Mouse (Mus musculus) c-Kit-positive CD71-positive TER-119-positive erythroid progenitor cells, embryonic 14.5 days (primary cell): ENCODE results near the gene Jmjd1c.

Source experiments
- DNase-seq: peaks from one replicate; pipeline ENCODE4 v3.0.0-alpha.2; 2013; ENCODE audit warnings: low spot score

The Jmjd1c gene

DNA sequence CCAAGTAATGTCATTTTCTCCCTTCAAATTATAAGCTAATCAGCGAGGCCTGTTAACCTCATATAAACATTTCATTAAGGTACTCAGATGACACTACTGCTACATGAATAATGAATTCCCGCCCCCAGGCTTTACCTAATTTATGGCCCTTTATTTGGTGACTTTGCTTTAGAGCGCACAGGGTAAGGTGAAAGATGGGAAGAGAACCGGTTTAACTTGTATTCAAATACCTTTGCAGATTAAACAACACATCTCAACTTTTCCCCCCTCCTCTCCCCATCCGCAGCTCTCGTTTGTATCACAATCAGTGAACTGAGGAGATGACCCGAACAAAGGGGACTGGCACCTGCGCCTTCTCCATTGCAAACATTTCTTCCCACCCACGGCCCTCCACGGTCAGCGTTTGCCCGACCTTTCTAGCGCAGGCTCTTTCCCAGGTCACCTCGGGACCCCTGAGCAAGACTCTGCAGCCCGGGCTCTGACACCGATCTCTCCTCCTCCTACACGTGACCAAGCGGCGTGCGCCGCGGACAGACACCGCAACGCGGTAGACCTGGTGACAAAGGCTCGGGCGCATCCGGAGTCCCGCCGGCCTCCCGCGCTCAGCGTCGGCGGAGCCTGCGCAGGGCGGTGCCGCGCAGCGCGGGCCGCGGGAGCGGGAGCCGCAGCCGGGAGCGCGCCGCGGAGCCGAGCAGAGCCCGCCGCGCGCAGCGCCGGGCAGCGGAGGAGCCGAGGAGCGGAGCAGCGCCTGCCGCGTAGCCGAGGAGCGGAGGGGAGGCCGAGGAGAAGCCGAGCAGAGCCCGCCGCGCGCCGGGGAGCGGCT, at the start of gene Jmjd1c:
Gene Jmjd1c (plus strand): TSS at position 328 of the 823 bp plus-strand sequence.
- peak; percentile 49 for DNase-seq

DNA sequence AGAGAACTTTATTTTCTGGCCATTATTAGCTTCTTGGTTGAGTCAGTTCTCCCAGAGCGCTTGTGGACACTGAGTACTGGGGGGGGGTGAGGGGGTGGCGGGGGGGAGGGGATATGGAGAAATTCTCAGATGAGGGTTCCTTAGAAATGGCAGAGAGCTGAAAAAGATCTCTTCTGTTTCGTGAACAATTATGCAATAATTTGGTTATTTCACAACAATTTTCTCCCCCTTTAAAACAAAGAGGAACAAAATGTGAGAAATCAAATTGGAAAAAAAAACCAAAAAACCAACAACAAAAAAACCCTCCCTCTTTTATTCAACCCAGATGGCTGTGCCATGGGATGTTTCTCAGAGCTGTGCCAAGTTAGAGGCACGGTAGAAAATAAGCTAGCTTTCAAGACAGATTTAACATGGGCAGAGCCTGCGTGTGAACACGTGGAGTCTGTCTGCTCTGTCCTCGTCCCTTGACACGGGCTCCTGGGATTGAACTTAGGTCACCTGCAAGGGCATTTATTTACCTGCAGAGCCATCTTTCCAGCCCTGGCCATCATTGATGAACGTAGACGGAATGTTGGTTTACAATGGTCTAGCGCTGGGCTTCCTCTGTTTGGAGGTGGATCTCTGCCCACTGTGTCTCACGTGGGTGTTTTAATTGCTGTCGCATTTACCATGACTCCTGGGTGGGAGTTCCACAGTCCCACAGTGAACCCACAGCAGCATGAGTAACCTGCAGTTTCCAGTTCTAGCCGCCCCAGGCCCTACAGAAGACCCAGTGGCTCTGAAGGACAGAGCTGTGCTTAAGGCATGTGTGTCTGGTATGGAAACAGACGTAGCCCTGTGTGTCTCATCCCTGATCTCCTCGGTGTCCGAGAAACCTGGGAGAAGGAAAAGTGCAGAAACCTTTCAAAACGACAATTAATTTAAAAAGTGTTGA, 47.9 kb upstream of the Jmjd1c start:
- no peak for DNase-seq

DNA sequence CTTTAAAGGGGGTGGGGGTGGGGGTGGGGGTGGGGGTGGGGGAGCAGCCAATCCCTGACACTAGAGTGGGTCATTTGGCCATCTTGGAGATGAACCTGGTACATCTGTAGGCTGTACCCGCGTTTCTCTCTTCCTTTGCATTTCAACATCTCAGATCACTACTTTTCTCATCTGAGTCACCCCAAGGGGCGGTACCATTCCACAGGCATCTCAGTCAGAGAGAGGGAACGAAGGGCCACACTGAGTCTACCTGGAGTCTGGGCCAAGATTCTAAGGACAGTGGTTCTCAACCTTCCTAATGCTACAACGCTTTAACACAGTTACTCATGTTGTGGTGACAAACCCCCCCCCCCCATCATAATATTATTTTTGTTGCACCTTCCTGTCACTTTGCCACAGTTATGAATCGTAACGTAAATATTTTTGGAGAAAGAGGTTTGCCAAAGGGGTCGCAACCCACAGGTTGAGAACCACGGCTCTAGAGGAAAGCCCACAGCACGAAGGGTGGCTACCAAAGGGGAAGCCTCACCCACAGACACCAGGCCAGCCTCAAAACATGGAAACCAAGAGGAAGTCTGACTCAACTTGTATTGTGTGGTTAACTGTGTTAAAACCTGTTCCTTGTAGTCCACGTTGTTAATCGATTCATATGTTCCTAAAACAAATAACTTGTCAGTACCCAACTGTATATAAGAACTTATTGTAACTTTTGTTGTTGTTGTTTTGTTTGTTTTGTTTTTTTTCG, 46.9 kb upstream of the Jmjd1c start:
- no peak for DNase-seq

DNA sequence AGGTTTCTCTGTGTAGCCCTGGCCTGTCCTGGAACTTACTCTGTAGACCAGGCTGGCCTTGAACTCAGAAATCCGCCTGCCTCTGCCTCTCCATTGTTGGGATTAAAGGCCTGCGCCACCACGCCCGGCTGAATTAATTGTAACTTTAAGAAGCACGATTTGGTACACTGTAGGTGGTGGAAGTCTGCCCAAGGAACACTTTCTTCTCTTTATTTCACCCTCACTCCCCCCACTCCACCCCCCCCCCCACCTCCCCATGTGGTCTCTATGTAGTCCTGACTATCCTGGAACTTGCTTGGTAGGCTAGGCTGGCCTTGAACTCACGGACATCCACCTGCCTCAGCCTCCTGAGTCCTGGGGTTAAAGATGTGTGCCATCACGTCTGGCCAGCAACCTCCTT, 46.3 kb upstream of the Jmjd1c start:
- DNase-seq, result no peak

DNA sequence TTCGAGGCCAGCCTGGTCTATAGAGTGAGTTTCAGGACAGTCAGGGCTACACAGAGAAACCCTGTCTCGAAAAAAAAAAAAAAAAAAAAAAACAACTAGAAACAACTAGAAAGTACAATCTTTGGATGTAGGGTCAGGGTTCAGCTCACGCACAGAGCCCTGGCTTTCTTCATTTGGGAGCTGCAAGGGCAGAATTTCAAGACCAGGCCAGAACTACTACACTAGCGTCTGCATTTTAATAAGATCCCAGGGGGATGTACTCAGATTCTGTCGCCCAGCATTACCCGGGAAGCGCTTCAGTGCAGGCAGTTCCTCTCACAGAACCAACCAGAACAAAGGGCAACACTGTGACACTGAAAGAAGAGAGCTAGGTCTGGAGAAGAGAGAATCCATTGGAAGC, 45.2 kb upstream of the Jmjd1c start:
- no peak for DNase-seq

DNA sequence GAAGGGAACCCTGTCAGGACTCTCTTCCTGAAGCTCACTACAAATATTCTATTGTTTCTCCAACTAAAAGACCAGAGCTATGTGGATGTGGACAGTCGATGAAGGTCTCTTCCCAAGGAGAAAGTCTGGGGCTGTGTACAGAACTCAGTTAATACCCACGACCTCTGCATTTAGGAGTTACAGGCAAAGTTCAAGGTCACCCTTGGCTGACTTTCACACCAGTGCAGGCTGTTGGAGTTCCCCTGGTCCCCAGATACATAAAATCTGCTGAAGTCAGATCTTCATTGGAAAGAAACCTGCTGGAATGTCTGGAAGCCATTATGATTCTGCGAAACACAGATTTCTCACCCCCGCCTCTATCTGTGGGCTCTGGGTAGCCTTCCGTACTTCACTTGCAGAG, 44.5 kb upstream of the Jmjd1c start:
- no peak for DNase-seq

DNA sequence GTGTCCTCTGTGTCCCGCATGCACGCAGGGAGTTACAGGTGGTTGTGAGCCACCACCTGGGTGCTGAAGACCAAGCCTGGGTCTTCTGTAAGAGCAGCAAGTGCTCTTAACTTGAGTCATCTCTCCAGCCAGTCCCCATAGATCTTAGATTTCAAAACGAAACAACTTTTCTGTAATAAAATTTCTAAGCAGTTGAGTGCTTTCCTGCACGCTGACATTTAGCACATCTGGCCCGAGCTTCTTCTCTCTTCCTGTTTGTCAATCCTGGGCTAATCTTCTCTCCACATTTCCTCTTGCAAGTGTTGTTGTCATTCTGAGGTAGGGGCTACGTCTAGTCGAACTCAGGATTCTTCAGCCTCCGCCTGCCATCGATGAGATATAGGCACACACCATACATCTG, 43.5 kb upstream of the Jmjd1c start:
- DNase-seq, result no peak

DNA sequence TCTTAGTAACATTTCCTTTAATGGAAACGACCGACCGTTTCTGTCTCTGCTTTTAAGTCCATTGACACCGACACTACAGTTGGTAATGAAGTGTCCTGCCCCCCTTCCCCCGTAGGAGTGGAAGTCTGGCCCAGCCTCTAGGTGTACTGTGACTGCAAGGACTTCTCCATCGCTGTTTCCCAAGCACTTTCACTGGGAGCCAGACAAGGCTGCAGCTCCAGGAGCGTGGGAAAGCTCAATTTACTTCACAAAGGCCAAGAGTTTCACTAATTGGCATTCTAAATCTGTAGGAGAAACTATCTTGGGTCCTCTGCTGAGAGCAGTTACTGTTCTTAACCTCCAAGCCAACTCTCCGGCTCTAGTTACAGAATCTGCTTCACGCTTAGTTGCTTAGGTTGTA, 42.5 kb upstream of the Jmjd1c start:
- DNase-seq, result no peak

DNA sequence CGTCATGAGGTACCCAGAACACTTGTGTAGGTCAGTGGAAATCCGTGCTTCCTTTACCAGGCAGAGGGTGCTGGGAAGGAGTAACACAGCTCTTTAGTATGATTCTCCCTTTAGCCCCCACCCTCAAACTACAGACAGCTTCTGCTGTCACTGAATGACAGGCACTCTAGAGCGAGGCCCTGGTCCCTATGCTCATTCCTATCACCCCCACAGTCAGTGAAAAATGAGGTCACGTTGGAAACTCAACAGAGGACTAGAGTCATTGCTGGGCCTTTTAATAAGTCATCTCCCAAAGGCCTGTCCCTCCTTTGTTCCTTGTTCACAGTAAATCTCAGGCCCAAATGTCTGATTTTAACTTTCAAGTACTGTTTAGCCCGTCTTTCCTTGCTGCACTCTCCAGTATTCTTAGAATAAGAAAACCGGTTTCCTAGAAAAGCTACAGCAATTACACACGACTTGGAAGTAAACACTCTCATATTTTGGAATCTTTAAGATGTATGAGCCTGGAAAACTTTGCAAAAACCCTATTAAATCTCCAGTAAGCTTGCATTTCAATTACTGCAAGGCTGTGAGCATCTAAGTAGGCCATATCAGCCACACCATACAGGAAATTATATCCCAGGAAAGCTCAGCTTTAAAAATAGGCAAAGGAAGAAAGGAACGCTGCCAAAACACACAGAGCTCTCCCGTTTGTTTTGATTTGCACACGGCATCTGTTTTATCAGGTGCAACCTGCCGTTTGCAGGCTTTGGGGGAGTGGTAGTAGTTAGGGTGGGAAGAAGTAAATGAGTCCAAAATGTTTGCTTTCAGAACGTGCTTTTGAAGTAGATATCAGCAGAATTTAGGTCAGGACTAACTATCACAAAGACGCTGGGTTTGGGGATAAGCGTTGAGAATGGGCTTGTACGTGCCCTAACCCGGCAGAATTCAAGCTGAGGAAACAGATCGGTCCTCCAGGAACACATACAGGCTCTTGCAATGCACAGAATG, 39.8 kb upstream of the Jmjd1c start:
- DNase-seq, result no peak

DNA sequence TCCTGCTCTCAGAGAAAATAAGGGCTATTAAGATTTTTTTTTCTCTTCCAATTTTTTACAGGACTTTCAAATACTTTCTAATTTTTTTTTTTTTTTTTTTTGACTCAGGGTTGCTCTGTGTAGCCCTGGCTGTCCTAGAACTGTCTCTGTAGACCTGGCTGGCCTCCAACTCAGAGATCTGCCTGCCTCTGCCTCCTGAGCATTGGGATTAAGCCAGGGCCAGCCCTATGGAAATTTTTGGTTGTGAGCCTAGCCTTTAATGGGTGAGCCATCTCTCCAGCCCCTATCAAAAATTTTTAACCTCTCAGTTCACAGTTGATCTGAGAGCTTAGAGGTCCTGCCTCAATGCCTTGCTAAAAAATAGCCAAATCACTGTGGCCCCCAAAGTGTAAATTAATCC, 38.7 kb upstream of the Jmjd1c start:
- no peak for DNase-seq

DNA sequence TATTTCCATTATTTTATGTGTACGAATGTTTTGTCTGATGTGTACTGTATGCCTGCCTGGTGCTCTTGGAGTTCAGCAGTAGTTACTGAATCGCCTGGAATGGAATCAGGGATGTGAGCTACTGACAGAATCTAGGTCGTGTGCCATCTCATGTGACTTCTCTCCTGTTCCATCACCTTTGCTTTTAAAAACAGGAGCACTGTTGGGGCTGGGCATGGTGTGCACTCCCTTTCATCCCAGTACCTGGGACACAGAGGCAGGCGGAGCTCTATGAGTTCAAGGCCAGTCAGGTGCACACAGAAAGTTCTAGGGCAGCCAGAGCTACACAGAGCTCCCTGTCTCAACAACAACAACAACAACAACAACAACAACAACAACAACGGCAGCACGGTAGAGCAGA, 38.2 kb upstream of the Jmjd1c start:
- DNase-seq, result no peak

DNA sequence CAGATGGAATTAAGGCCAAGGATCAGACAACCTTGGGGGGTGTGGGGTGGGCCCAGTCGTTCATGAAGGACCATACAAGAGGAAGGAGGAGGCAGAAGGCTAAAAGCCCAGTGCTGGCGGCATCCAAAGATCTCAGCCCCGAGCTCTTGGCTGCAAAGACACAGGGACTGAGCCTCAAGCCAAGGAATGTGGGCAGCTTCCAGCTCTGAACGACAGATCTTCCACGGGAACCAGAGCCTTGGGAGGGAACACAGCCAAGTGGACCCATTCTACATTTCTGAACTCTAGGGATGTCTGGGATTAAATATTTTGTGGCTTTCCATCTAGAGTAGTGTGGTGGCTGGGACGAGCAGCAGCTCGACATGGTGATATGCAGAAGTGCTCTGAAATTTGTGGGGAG, 37.6 kb upstream of the Jmjd1c start:
- no peak for DNase-seq

DNA sequence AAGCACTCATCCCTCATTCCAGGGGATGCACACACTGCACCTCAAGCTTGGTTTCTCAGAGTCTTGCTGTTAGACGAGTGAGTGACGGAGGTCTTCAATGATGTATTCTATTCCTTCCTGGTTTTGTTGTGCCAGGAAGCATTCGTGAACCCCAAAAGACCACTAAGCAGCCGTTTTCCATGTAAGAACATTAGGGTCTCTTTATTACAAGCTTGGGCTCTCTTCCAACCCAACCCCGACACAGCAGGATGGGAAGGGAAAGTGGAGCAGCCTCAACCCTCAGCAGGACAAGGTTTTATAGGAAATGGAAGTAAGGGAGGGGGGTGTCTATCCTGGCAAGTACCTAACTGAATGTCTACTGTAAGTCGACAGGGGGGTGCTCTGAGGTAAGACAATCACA, 37.2 kb upstream of the Jmjd1c start:
- no peak for DNase-seq

DNA sequence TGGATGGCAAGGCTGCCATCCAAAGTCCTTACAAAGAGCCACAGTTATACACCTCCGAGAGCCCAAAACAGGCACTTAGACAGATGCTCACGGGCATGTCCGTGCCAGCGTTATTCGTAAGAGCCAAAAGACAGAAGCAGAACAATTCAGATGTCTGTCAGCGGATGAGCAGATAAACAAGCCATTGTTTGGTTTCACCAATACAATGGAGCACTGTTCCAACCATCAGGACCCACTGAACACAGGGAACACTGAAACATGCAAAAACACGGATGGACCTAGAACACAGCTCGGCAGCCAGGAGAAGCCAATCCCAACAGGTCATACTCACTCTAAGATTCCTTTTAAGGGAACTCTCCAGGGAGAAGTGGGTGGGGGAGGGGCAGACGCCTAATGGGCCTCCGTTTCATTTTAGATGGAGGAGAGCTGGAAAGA, 34.5 kb upstream of the Jmjd1c start:
- no peak for DNase-seq

DNA sequence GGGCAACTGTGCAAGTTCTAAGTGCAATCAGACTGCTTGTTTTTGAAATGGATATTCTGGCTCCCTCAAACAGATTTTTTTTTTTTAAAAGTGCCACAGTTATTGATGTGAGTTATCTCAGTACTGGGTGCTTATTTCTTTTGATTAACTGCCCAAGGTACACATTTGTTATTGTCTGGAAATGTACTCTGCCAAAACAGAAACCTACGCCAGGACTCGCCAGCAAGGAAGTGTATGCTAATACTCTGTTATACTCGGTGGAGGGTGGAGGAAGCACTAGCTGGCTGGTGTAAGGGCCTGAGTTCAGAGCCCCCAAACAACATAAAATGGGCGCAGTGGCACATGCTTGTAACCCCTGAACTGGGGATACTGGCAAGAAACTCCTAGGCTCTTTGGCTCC, 34.1 kb upstream of the Jmjd1c start:
- DNase-seq, result no peak

DNA sequence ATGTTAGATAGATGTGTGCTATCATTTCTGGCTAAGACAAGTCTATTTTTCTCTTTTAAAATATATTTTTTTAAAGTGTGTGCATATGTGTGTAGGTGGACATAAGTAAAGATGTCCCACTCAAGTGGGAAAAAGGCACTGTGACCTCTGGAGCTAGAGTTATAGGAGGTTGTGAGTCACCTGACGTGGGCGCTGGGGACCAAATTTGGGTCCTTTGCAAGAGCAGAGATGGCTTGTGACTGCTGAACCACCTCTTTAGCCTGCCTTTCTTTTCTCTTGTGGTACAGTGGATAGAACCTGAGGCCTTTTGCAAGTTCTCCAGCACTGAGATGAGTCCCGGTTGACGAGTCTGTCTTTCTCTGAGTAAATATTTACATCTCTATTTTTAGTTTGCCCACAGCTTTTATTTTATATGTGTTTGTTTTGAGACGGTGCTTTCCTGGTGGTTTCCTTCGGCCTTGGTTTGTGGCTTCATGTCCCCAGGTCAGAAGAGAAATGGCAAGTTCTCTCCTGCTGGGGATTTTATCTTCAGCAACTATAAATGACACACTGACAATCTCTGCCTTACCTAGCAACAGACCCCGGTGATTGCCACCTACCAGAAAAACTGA, 30.5 kb upstream of the Jmjd1c start:
- DNase-seq, result no peak

DNA sequence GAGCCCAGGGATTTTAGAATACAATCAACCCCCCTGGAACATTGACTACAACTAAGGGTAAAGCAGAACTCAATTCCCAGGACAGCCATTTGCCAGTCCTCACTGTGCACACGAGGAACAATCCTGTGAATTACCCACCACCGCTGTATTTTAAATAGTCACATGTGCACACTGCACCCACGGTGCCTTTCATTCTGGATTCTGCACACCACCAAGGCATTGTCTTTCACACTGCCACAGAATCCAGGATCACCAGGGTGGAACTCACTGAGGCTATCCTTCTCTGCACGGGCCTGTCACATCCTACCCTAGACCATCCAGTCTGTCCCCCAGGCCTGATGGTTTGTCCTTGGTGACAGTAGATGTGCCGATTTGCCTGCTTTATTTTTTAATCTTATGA, 30.0 kb upstream of the Jmjd1c start:
- no peak for DNase-seq

DNA sequence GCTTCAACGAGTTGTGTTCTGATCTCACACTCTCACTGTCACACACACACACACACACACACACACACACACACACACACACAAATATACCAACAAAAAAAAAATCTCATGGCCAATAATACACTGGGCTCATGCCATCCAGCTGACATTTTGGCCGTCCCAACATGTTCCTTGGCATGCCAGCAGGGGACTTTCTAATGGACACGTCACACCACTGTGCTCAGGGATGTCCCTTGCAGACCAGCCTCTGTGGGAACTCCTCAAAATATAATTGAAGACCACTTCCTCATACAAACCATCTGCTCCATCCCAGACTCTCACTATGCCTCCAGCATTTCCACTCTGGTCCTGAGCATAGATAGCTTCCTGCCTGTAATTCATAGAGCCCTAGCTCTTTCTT, 29.5 kb upstream of the Jmjd1c start:
- no peak for DNase-seq

DNA sequence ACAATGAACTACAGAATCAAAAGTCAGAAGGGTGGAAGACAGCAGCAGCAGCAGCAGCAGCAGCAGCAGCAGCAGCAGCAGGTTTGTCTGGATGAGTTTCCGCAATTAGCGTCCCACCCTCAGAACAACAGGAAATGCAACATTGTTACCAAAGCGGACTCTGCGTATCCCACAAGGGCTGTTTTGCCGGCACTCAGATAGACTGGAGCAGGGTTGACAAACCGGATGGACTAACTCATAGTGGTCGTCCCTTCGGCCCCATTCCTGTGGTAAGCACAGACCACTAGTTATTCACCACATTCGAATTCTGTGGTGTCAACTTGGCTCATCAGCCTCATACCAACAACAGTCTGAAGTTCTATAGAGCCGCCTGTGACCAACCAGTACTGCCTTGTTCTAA, 26.9 kb upstream of the Jmjd1c start:
- DNase-seq, result no peak

DNA sequence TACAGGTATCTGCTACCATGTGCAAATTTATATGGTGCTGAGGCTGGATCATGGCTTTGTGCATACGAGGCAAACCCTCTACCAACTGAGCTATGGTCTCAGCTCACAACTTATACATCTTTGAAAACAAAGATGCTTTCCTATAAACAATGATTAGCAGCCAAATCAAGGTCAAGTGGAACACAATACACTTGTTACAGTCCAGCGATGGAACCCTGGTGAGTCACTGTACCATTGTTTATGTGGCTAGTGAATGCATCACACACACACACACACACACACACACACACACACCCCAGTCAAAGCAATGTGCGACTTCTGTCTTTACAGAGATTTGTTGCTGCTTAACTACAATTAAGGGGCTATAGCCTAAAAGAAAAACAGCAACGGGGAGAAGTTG, 24.5 kb upstream of the Jmjd1c start:
- DNase-seq, result no peak

DNA sequence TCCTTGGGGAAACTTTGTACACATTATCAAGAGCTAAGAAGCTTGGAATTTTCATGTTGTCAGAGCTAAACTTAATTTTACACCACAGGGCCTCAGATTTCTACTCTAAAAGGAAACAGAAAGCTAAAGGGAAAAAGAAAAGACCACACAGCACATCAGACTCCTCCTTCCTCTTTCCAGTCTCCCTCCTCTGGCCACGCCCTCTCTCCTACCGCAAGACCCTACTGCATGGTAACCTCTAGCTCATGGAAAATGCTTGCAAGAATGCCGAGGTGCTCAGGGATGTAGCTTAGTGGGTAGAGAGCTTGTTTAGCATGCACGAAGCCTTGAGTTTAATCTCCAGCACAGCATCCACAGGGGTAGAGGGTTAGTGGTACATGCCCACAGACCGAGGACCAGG, 24.0 kb upstream of the Jmjd1c start:
- DNase-seq, result no peak
